Mouse (Mus musculus): ENCODE data around the gene Pdlim7. TPM values are rescaled to one million over a fixed set of nuclear protein-coding genes. Genes with fewer than 3 reads are reported as not detected.

Gene Pdlim7
- polyA plus RNA-seq, 1 experiment, result 22.8 TPM

DNA sequence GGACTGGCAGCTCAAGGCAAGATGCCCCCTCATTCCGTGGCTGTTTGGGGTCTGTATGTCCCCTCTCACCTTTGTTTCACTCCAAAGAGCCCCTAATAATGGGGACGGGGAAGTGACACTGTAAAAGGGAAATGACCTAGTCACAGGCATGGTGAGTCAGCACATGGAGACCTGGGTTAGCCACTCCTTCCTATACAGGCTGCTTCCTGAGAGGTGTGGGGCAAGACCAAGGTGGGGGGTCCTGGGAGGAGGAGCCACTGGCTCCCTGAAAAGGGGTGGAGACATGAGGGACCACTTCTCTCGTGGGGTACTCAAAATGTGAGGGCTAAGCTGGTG lies 3.2 kb downstream of the Pdlim7 start:
- no peak for DNase-seq
- H3K27me3 ChIP-seq (replicated peaks; ENCODE audit: control insufficient read depth, insufficient read depth, low read length), result no peaks in the 10 kb centered on the region
- no peaks in the 10 kb centered on the region for H3K36me3 ChIP-seq (ENCODE audit: control insufficient read depth, insufficient read depth, low read length)
- 0 out of 2 replicates have a peak, but pooled peaks cover 4% of the 10 kb centered on the region for H3K4me1 ChIP-seq (ENCODE audit: control insufficient read depth, insufficient read depth, low read length)
- WGBS, result 52% methylated on average over 3 of the region's 3 CpGs
- no peak for TF ChIP-seq POLR2A (IDR thresholded peaks at IDR 0.05; ENCODE audit: low read depth, low read length)
- no peak for TF ChIP-seq CTCF (conservative IDR thresholded peaks at IDR 0.05; ENCODE audit: insufficient read depth, insufficient read length, low read depth, low read length)
- H3K4me3 ChIP-seq (ENCODE audit: insufficient read depth, low read depth, low read length), result no peak overlapping the region
- peak overlapping the region; percentile 49; the same call in 1 of the 2 replicates for H3K27ac ChIP-seq (ENCODE audit: insufficient read depth, low read depth, low read length)

DNA sequence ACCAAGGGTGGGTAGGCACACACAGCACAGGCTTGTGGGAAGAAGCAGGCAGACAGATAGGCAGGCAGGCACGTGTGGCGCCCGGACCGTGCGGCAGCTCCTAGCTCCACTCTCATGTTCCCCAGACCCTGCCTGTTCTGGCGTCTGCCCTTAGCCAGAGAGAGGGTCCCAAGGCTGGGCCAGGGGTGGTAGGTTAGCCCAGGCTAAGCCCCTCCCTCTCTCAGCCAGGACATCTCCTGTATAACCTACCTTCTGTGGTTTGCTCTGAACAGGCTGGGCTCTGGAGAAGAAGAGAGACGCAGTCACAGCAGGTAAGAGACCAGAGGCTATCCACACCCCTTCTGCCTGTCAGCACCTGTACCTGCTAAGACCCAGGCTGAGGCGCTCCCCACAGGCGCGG lies 4.9 kb downstream of the Pdlim7 start:
- H3K27me3 ChIP-seq (replicated peaks; ENCODE audit: control insufficient read depth, insufficient read depth, low read length), result no peaks in the 10 kb centered on the region
- DNase-seq, result no peak
- 98% methylated on average over 10 of the region's 10 CpGs for WGBS
- TF ChIP-seq CTCF (conservative IDR thresholded peaks at IDR 0.05; ENCODE audit: insufficient read depth, insufficient read length, low read depth, low read length) (no peak), POLR2A (IDR thresholded peaks at IDR 0.05; ENCODE audit: low read depth, low read length) (no peak)
- H3K4me1 ChIP-seq (ENCODE audit: control insufficient read depth, insufficient read depth, low read length), result 0 out of 2 replicates have a peak, but pooled peaks cover 4% of the 10 kb centered on the region
- no peaks in the 10 kb centered on the region for H3K36me3 ChIP-seq (ENCODE audit: control insufficient read depth, insufficient read depth, low read length)
- no peak overlapping the region for H3K4me3 ChIP-seq (ENCODE audit: insufficient read depth, low read depth, low read length)
- no peak overlapping the region for H3K27ac ChIP-seq (ENCODE audit: insufficient read depth, low read depth, low read length)

DNA sequence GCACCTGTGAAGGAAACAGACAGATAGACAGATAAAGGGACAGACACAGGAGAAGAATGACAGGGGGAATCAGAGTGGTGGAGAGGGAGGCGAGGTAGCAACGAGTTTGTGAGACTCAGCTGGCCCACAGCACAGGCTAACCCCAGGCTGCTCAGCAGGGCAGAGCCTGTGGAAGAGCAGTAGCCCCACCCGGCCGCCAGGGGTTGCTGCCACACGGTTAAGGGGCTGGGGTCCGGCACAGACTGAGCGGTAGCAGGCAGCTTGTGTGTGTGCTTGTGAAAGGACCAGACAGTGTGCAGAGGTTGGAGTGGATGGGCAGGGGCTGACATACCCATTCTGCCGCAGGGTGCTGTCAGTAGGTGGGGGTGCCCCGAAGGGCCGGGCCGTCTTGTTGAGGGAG lies 5.6 kb downstream of the Pdlim7 start:
- Histone ChIP-seq H3K36me3 (ENCODE audit: control insufficient read depth, insufficient read depth, low read length) (no peaks in the 10 kb centered on the region), H3K4me1 (ENCODE audit: control insufficient read depth, insufficient read depth, low read length) (0 out of 2 replicates have a peak, but pooled peaks cover 4% of the 10 kb centered on the region), H3K27me3 (replicated peaks; ENCODE audit: control insufficient read depth, insufficient read depth, low read length) (no peaks in the 10 kb centered on the region), H3K4me3 (ENCODE audit: insufficient read depth, low read depth, low read length) (no peak overlapping the region), H3K27ac (ENCODE audit: insufficient read depth, low read depth, low read length) (no peak overlapping the region)
- 82% methylated on average over 11 of the region's 11 CpGs for WGBS
- no peak for DNase-seq
- TF ChIP-seq POLR2A (IDR thresholded peaks at IDR 0.05; ENCODE audit: low read depth, low read length) (no peak), CTCF (conservative IDR thresholded peaks at IDR 0.05; ENCODE audit: insufficient read depth, insufficient read length, low read depth, low read length) (no peak)

DNA sequence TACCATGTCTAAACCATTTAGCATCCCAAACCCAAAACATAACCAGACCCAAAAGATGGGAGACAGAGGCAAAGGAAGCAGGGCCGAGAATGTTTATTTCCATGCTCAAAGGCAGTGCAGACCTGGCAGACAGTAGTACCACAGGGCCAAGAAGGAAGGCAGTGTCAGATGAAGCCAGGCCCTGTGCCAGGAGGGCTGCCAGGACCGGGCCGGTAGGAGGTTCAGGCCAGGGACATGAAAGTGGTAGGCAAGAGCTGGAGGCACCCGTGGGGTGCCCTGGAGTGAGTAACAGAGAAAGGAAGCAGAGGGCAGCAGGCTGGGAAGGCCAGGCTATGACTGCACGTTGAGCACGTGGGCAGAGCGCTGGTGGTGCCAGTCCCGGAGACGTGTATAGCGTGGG lies 6.8 kb downstream of the Pdlim7 start:
- no peak for TF ChIP-seq POLR2A (IDR thresholded peaks at IDR 0.05; ENCODE audit: low read depth, low read length)
- WGBS, result 89% methylated on average over 10 of the region's 10 CpGs
- 0 out of 2 replicates have a peak, but pooled peaks cover 4% of the 10 kb centered on the region for H3K4me1 ChIP-seq (ENCODE audit: control insufficient read depth, insufficient read depth, low read length)
- no peak overlapping the region for H3K4me3 ChIP-seq (ENCODE audit: insufficient read depth, low read depth, low read length)
- no peak for DNase-seq
- H3K27ac ChIP-seq (ENCODE audit: insufficient read depth, low read depth, low read length), result no peak overlapping the region
- no peaks in the 10 kb centered on the region for H3K27me3 ChIP-seq (replicated peaks; ENCODE audit: control insufficient read depth, insufficient read depth, low read length)
- no peaks in the 10 kb centered on the region for H3K36me3 ChIP-seq (ENCODE audit: control insufficient read depth, insufficient read depth, low read length)

DNA sequence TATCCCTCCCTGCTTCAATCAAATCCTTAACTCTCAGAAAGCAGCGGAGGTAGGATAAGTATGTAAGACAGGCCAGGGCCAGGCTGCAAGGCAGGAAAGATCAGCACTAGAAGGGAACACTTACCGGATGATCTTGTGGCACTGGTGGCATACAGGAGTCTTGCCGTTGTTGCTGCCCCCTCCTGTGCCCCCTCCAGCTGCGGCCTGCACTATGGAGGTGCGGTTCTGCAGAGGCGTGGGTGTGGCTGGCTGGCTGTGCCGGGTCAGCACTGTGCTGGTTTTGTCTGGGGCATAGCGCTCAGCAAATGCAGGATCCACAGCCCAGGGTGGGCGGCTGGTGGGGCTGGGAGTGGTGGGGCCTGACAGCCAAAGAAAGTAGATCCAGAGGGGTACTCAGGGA lies 7.7 kb downstream of the Pdlim7 start:
- WGBS, result 94% methylated on average over 9 of the region's 9 CpGs
- Histone ChIP-seq H3K4me3 (ENCODE audit: insufficient read depth, low read depth, low read length) (no peak overlapping the region), H3K36me3 (ENCODE audit: control insufficient read depth, insufficient read depth, low read length) (no peaks in the 10 kb centered on the region), H3K4me1 (ENCODE audit: control insufficient read depth, insufficient read depth, low read length) (0 out of 2 replicates have a peak, but pooled peaks cover 4% of the 10 kb centered on the region), H3K27me3 (replicated peaks; ENCODE audit: control insufficient read depth, insufficient read depth, low read length) (no peaks in the 10 kb centered on the region), H3K27ac (ENCODE audit: insufficient read depth, low read depth, low read length) (no peak overlapping the region)
- DNase-seq, result no peak
- TF ChIP-seq CTCF (conservative IDR thresholded peaks at IDR 0.05; ENCODE audit: insufficient read depth, insufficient read length, low read depth, low read length) (no peak), POLR2A (IDR thresholded peaks at IDR 0.05; ENCODE audit: low read depth, low read length) (no peak)

DNA sequence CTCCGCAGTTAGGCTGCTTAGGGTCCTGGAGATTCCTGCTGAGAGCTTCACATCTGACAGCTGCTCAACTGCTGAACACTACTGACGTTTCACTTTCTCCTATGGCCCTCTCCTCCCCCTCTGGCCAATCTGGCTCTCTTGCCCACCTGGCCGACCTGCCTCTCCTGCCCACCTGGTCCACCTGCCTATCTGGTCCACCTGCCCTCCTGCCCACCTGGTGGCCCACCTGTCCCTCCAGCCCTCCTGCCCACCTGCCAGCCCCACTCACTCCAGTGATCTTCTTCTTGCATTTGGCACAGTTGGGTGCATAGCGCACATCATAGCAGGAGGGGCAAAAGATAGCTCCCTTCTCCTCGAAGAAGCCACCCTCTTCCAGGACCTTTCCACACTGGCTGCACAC lies 9.1 kb downstream of the Pdlim7 start:
- no peaks in the 10 kb centered on the region for H3K4me1 ChIP-seq (ENCODE audit: control insufficient read depth, insufficient read depth, low read length)
- H3K36me3 ChIP-seq (ENCODE audit: control insufficient read depth, insufficient read depth, low read length), result no peaks in the 10 kb centered on the region
- H3K27me3 ChIP-seq (replicated peaks; ENCODE audit: control insufficient read depth, insufficient read depth, low read length), result no peaks in the 10 kb centered on the region
- no peak overlapping the region for H3K27ac ChIP-seq (ENCODE audit: insufficient read depth, low read depth, low read length)
- DNase-seq, result no peak
- TF ChIP-seq CTCF (conservative IDR thresholded peaks at IDR 0.05; ENCODE audit: insufficient read depth, insufficient read length, low read depth, low read length) (no peak), POLR2A (IDR thresholded peaks at IDR 0.05; ENCODE audit: low read depth, low read length) (no peak)
- no peak overlapping the region for H3K4me3 ChIP-seq (ENCODE audit: insufficient read depth, low read depth, low read length)
- WGBS, result 86% methylated on average over 5 of the region's 5 CpGs

DNA sequence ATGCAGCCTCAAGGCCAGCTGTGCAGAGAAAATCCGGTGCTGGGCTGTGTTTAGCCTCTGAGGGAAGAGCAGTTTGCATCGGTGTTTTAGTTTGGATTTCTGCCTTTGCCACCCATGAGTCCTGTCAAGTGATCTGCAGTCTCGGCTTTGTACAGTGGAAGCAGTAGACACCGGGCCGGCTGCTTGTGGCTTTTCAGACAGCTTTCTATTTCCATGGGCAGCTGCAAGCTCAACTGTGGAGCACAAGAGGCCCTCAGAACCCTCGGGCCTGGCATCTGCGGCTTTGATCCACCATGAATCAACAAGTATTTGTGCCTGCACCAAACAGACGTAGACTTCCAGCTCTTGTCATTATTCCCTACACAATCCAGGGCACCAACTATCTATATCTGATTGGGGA lies 11.1 kb downstream of the Pdlim7 start:
- WGBS, result 90% methylated on average over 8 of the region's 8 CpGs
- no peaks in the 10 kb centered on the region for H3K4me1 ChIP-seq (ENCODE audit: control insufficient read depth, insufficient read depth, low read length)
- H3K36me3 ChIP-seq (ENCODE audit: control insufficient read depth, insufficient read depth, low read length), result no peaks in the 10 kb centered on the region
- no peaks in the 10 kb centered on the region for H3K27me3 ChIP-seq (replicated peaks; ENCODE audit: control insufficient read depth, insufficient read depth, low read length)
- TF ChIP-seq POLR2A (IDR thresholded peaks at IDR 0.05; ENCODE audit: low read depth, low read length) (no peak), CTCF (conservative IDR thresholded peaks at IDR 0.05; ENCODE audit: insufficient read depth, insufficient read length, low read depth, low read length) (no peak)
- H3K27ac ChIP-seq (ENCODE audit: insufficient read depth, low read depth, low read length), result no peak overlapping the region
- no peak overlapping the region for H3K4me3 ChIP-seq (ENCODE audit: insufficient read depth, low read depth, low read length)
- no peak for DNase-seq

DNA sequence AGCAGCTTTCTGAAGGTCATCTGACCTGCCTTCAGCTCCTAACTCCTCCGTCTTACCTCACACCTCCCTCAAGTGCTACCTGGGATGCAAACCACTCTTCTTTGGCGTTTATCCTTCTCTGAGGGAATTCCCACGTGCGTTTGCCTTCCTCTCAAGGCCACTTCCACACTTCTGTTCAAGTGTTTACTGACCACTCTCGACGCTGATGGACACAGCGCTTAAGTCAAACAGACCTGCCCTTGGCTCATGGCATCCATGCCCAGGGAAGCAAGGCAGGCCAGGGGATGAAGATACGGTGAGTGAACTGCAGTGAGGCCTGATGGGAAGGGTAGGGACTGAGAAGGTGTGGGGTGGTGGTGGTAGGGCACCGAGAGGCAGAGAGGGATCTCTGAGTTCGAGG lies 12.9 kb downstream of the Pdlim7 start:
- TF ChIP-seq POLR2A (IDR thresholded peaks at IDR 0.05; ENCODE audit: low read depth, low read length) (no peak), CTCF (conservative IDR thresholded peaks at IDR 0.05; ENCODE audit: insufficient read depth, insufficient read length, low read depth, low read length) (no peak)
- DNase-seq, result no peak

More for the DNA sequence above, 12.9 kb downstream of the Pdlim7 start:
- WGBS, result 88% methylated on average over 10 of the region's 10 CpGs
- Histone ChIP-seq H3K27ac (ENCODE audit: insufficient read depth, low read depth, low read length) (no peak overlapping the region), H3K4me1 (ENCODE audit: control insufficient read depth, insufficient read depth, low read length) (no peaks in the 10 kb centered on the region), H3K36me3 (ENCODE audit: control insufficient read depth, insufficient read depth, low read length) (no peaks in the 10 kb centered on the region), H3K4me3 (ENCODE audit: insufficient read depth, low read depth, low read length) (no peak overlapping the region), H3K27me3 (replicated peaks; ENCODE audit: control insufficient read depth, insufficient read depth, low read length) (no peaks in the 10 kb centered on the region)
